Mouse (Mus musculus) yolk sac, embryonic 10.5 days (tissue): Measurements from ENCODE around the gene Filip1.

Experiments
- DNase-seq: peaks from one replicate; pipeline ENCODE4 v3.0.0-alpha.2; 2017; ENCODE audit warnings: low spot score

The Filip1 gene

DNA sequence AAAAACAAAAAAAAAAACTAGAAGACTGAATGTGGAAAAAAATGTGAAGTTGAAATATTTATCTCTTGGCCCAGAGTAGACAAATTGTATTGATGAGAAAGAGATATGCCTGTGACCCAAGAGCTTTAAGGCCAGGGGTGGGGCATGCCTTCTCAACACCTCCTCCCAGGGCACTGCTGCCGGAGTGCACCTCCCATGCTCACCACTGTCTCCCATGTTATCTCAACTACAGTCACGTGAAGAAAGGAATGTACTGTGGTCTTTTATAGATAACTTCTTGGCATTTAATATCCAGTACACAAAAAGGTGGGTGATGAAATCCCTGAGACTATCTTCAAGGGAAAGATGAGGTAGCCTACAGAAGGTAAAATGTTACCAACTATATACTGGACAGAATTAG is 64.7 kb downstream of the Filip1 start:
- no peak for DNase-seq

DNA sequence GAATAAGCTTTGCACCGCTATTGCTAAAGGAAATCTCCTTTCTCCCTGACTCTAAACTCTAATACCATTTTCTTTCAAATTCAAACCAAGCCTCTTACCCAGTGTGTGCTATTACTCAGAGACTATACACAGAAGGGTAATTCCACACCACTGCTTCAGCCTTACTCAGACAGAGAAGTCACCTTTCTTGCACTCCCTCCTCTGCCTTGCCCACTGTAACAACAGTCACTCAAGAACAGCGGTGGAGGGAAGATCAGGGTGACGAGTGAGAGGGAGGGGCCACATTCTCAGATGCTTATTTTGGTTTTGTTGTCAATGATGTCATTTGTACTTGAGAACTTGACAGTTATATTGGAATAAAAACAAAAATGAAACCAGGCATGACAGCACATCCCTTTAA is 65.2 kb downstream of the Filip1 start:
- no peak for DNase-seq

DNA sequence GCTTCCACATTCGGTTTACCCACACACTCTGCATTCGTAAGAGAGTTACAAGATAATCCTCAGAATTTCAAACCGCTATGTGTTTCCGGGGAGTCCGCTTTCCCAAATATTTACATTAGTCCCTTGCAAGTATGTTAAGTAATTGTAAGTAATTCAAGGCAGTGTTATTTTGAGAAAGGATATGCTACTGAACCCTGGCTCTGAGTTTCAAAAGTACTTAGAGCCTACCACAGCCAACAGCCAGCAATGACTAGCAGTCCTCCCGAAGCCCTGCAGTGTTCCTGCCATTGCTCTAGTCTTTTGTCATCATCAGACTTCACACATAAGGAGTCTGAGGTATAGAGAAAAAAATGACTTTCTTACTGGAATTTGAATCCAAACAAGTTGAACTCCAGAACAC is 67.8 kb downstream of the Filip1 start:
- DNase-seq, result no peak

DNA sequence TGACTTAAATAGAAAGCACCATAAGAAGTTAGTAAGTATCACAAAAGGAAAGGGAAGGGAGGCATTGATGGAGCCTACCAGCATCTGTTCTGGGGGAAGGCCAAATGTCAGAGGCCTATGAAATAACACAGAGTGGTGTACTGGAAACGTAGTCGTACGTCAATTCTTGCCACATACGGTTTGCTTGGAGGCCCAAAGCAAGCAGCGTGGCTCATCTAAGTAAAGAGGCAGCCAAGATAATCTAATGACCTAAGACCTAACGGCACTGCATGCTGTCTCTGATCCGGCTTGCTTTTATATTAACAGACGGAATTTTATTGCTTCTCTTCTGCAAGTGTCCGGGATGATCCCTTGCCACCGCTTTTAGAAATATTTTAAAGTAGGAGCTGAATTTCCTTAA is 68.7 kb downstream of the Filip1 start:
- DNase-seq, result no peak

DNA sequence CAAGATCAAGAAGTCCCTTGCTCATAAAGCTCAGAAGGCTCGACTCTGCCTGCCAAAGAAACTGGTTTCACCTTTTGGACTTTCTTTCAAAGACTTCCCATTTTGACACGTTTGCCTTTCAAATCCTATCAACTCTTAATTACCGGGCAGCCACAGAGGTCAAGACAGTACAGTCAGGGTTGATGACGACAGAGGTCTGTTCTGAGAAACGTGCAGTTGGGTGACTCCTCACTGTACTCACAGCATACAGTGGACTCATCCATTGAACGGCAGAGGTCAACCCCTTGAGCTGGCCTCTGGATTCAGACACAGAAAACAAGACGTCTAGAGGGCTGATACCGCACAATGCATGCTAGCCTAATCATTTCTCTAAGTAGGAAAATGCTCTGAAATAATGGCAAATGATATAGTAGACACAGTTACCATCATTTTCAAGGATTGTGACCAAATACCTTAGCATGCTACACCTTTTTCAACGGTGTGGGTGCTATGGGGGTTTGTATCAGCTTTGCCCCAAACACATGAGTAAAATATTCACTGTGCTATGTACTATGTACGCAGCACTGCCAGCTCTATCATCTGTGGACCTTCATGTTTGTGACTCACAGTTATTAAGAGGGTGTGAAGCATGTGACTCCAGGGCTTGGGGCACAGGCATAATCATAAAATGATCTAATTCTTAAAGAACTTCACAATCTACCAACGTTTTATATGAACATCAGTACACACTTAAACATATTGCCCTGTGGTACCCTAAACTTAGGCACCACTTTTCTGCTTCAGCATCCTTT is 74.0 kb downstream of the Filip1 start:
- DNase-seq, result no peak

DNA sequence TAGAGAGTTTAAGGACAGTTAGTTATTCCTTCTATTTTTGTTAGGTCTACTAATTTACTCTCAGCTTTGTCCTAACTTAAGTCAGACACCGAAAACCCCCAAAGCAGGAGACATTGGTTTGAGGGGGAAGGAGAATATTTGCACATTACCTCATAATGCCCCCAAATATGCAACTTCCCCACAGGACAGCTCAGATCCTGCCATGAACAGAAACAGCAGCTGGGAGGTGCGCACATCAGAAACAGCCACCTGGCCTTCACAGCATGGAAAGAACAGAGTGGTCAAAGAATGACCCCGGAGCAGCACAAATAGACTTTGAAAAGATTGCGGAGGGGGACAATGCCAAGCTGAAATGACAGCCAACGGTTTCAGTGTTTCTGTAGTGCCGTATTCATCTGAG is 75.1 kb downstream of the Filip1 start:
- no peak for DNase-seq

DNA sequence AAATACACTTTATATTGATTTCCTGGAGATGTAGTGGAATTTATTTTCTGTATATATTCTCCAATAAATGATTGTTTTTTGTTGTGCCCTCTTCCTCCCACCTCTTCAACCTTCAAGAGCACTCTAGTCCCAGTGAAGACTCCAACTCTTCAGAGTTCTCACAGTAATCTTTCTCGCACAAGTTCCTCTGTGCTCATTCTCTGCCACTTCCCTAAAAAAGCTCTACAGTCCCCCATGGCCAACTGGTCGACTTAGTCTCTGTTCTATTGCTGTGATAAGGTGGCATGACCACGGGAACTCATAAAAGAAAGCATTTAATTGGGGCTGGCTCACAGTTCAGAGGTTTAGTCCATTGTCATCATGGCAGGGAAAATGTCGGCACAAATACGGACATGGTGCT is 80.1 kb downstream of the Filip1 start:
- DNase-seq, result no peak

DNA sequence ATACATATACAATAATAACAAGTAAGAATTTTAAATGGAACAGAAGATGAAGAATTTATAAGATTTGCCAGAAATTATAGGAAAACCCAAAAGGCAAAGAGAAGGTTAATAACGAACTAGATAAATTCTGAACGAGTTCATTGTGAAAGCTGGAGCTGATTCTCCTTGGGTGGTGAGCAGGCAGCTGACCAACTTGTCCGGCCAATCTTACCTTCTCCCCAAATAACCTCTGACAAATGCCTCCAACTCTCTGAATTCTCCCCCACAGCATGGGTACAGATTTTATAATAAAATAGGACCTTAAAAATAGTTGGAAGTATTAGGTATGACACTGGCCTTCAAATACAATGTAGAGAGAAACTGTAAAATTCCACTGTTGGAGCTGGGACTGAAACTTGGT is 84.6 kb downstream of the Filip1 start:
- DNase-seq, result no peak

DNA sequence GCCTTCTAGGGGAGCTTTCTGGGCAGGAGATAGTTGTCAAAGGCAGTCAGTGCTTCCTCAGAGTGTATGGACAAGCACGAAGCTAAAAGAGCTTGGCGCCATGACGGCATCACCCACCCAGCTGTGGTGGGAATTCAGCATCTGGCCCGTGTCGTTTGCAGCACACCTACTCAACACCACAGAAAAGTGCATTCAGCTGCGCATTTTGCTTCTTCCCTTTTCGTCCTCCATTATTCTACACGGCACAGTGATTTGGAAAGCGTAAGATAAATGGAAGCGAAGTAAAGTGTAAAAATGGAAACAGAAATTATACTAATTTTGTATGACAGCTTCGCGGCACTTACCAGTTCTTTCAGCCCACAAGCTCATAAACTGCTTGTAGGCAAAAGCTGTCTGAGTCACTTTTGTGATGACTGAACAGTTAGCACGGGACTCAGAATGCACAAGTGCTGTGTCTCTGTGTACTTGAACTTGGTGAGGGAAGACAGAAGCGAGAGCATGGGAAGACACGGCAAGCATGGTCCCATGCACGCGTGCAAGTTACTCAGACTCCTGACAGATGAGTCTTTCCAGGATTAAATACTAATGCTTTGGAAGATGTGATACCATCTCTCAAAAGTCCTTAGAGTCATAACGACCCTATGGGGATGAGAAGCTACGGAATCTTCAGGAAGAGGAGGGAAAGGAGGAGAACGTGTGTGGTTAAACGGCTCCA is 85.3 kb downstream of the Filip1 start:
- DNase-seq, result no peak

DNA sequence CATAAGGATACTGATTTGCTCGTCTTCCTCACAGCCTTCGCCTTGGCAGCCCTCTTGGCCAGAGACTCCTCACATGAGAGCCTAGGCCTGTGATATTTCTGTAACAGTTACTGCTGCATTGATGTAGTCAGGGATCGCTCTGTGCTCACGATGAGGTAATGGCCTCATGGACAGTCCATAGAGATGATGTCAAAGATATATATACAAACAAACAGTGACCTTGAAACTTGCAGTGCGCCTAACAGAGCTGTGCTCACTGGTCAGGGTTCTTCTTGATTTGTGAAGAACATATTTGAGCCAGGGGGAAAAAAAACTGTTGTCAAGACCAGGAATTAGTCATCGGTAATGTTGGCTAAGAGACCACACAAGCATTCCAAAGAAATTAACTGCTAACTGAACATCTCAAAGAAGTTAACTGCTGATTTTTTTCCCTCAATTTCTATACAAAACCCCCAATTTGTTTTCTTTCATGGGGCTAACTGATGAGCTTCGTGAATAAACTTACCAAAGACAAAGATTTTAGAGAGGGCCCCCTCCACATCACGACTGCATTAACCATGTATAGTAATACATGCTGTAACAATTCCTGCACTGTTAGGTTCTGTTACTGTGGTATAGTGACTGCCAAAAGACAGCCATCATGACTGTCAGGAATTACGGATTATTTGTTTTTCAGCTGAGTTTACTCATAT is 86.0 kb downstream of the Filip1 start:
- DNase-seq, result no peak

DNA sequence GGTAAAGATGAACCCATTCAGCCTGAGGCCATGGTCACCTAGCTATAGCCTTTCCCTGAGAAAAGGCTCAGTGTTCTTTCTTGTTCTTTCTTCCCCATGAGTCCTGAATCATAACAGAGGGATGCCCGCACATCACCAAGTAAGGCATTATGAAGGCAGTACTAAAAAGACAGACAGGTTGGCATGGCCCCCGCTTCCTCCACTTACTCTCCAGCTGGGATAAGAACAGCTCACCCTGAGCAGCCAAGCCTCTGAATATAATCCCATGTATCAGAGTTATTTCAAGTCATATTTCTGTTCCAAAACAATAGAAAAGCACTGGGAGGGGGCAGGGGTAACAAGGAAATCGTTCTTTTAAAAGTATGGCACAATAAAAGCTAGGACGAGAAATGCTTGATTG is 86.7 kb downstream of the Filip1 start:
- no peak for DNase-seq

DNA sequence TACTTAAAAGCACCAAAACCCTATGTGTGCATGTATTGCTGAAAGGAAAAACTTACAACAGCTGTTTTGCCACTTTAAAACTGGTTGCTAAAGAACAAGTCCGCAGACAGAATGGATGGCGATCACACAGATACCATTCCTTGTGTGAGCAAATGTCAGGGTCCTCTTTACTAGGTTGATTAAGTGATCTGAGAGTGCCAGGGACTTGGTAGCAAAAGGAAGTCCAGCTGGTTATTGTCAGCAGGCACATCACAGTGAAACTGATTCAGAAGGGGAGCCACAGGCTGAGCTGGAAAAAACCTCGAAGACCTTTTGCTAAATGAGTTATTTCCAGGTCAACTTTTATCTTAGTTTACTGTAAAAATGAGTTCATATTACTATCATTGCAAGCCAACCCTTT is 89.4 kb downstream of the Filip1 start:
- no peak for DNase-seq

DNA sequence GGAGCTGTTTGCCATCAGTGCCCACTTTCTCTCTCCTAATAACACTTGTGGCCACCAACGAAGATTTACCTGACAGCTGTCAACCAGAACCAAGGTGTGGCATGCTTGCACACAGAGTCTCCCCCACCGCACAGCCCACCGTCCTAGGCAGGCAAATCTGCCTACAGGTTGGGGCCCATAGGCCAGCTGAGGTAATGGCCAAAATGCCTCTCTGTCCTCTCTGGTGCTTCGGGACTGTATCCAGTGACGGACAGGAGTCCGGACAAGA is 90.2 kb downstream of the Filip1 start:
- DNase-seq, result no peak

DNA sequence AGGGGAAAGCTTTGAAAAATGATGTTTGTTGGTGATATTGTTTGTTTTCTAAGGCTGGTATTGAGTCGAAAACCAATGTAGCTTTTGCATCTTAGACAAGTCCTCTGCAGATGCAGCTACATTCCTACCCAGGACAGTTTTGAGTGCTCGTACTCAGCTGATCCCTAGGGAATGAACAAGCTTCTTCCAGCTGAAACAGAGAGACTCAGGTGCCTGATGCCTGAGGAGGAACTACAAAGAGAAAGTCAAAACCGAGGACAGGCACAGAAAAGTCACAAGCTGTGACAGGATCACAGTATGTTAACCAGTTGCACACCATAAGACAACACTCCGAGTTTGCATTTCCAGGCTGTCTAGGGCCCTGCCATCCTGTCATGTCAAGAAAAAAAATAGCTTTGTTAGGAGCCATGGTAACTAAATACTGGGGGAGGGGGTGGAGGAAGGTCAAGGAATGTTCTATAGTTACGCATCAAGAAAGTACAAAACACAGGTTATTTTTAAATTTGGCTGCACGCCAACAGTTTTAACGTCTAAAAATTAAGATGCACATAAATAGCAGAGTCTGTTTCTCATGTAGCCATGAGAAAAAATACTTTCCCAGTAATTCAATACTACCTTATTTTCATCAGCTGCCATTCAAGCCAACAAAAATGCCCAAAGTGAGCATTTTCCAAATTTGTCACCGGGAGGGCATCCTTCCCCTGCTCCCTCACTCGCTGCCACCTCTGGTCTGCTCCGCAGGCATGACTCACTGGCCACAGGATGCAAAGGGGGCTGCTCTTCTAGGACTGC is 90.8 kb downstream of the Filip1 start:
- no peak for DNase-seq

DNA sequence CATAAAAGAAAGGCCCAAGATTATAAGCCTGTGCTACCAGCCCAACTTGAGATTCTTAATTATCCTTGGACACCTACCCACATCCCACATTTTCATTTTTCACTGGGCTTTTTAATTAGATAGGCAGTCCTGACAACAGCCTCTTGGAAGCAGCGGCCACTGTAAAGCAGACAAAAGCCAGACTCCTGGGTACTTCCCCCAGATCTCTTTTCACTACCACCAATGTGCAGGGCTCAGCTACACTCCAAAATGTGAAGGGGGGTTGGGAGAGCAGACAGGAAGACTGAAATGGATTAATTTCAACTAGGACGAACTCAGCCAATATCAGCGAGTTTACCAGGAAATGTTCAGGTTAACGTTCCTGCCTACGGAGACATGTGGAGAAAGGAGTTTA is 92.1 kb downstream of the Filip1 start:
- no peak for DNase-seq

DNA sequence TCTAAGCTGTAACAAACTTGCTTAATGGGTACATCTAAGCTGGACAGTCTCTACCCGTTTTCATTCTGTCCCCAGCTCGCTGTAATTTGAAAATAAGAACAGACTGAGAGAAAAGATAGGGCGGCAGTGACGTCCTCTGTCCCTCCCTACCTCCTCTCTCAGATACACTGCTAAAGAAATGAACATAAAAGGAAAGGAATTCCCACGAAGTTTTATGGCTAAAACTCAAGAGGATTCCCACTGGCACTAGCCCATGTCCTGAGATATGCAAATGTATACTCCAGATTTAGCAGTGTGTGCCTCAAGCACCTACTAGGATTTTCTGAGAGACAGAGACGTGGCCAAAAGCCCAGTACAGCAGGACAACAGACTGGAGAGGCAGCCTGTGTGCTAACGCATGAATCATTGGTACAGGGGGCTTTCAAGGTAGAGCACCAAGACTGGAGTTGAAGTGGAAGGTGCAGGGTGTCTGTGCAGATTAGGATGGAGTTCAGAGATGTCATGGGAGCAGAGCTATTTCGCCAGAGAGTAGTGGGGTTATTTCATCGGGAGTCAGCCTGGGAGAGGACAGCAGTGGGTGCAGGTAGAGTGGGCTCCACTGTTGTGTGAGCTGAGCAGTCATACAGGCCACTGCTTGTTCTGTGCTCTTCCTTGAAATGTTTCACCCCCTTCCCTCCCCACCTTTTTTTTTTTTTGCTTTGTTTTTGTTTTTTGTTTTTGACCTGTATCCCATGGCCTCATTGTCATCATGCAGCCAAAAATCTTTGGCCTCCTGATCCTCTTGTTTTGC is 92.7 kb downstream of the Filip1 start:
- no peak for DNase-seq

DNA sequence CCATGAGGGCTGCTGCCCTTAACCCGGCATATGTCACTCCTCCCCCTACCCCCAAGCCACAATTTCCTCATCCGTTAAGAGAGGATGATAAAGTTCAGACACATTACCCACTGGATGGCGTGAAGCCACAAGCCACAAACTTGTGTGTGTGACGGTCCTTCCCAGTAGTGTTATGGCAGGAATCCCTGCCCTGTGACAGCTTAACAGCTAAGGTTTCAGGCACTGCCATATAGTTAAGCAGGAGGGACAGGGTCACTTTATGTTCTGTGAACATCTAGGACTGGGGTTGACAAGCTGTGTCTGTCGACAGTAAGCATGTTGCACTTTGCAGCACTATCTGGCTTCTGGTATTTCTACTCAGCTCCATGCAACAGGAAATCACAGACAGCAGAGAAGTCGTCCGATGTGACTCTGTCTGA is 93.3 kb downstream of the Filip1 start:
- no peak for DNase-seq

DNA sequence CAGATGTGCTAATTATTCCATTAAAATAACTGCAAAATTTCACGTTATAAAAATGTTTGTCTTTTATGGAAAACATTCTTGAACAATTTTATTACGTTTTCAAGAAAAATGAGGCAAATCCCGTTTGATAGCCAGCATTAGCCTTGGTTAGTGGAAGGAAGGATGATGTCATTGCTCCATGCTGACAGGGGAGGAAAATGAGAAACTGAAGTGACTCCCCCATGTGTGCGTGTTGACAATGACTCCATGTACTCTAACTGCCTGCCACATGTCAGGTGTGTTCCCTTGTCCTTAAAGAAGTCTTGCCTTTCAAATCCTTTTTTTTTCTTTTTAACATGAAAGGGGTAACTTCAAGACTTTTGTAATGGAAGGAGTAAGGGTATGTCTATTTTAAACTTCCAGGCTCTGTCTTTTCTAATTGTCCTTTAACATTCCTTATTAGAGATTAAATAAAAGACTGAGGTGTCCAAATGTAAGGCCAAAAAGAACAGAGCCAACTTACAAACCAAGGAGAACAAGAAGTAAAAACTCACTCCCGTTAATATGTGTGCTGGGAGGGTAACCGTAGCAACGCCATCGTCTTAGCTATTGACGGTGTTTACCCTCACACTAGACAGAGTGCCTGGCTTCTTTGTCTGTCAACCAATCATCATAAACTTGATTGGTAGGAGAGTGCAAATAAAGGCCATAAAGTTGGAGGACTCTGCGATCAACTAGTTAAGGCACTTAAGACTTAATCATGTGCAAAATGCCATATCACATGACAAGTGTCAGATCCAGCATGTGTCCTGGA is 94.1 kb downstream of the Filip1 start:
- no peak for DNase-seq

DNA sequence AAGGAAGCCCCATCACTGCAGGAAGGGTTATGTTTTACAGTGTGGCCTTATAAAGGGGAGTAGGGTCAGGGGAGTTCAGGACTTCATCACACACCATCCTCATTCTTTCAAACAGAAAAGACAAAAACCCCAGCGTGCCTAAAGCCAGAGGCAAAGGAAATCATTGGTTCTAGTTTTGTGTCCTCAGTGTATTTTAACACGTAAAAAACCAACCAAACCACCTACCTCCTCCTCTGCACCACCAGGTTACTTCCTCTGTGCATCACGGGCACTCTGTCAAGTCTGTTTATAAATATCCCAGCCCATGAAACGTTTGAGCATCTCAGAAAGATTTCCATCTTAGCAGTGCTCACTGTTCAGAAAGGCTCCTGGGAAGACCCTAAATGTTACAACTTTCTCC is 98.4 kb downstream of the Filip1 start:
- DNase-seq, result no peak

DNA sequence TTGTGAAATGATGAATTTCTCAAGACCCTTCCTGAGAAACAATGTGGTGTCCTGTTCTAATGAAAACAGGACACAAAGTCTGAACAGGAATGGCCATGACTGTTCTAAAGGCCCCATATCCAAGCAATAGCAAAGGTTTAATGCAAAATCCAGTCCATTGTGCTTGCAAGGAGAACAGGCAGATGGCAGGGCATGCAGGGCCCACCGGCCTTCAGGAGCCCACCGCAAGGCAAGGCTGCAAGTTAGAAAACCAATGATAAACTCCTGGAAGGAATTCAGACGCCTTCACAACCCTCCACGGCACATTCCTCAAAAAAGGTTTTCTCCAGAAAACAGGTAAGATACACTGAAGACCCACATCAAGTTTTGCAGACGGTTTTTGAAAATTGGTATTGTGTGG is 99.7 kb downstream of the Filip1 start:
- no peak for DNase-seq

DNA sequence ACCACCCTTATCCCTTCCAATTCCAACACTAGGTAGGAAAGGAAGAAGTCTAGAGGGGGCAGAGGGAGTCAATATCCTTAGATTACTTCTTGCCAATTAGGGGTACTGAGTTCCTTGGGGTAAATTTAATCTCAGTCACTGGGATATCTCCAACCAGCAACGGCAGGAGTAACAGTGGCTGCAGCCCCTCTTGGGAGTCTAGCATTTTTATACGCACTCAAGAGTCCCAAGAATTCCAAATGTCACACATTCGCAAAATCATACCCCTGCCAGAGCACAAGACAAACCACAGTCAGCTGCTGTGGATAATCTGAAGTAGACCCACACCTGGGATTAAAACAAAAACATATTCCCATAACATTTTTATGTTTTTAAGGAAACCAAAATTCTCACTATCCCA is 102.5 kb downstream of the Filip1 start:
- DNase-seq, result no peak
